Mouse (Mus musculus): ENCODE data around the gene Zcchc24.

Zcchc24 gene

GRCm38 (mm10) chr14:25747996-25748756, 20.7 kb downstream of the Zcchc24 start:
- no peak for DNase-seq (ENCODE audit: low read depth, low spot score)

- no peak for DNase-seq (ENCODE audit: low read depth, low spot score)
Measured at GRCm38 (mm10) chr14:25746971-25747945, 21.6 kb downstream of the Zcchc24 start.

- DNase-seq (ENCODE audit: low read depth, low spot score): no peak
Measured at GRCm38 (mm10) chr14:25746371-25746770, 22.5 kb downstream of the Zcchc24 start.

- DNase-seq (ENCODE audit: low read depth, low spot score): no peak
Measured at GRCm38 (mm10) chr14:25745365-25746184, 23.3 kb downstream of the Zcchc24 start.

GRCm38 (mm10) chr14:25742943-25743342, 25.9 kb downstream of the Zcchc24 start:
- no peak for DNase-seq (ENCODE audit: low read depth, low spot score)

GRCm38 (mm10) chr14:25741840-25742367, 26.9 kb downstream of the Zcchc24 start:
- no peak for DNase-seq (ENCODE audit: low read depth, low spot score)

GRCm38 (mm10) chr14:25741211-25741610, 27.6 kb downstream of the Zcchc24 start:
- DNase-seq (ENCODE audit: low read depth, low spot score): no peak

- DNase-seq (ENCODE audit: low read depth, low spot score): no peak
Measured at GRCm38 (mm10) chr14:25739957-25740565, 28.8 kb downstream of the Zcchc24 start.

- no peak for DNase-seq (ENCODE audit: low read depth, low spot score)
Measured at GRCm38 (mm10) chr14:25738591-25739001, 30.2 kb downstream of the Zcchc24 start.

GRCm38 (mm10) chr14:25736589-25736988, 32.2 kb downstream of the Zcchc24 start:
- no peak for DNase-seq (ENCODE audit: low read depth, low spot score)

- no peak for DNase-seq (ENCODE audit: low read depth, low spot score)
Measured at GRCm38 (mm10) chr14:25736140-25736539, 32.7 kb downstream of the Zcchc24 start.

GRCm38 (mm10) chr14:25734736-25735716, 33.8 kb downstream of the Zcchc24 start:
- no peak for DNase-seq (ENCODE audit: low read depth, low spot score)

- no peak for DNase-seq (ENCODE audit: low read depth, low spot score)
Measured at GRCm38 (mm10) chr14:25727149-25727510, 41.7 kb downstream of the Zcchc24 start.

- no peak for DNase-seq (ENCODE audit: low read depth, low spot score)
Measured at GRCm38 (mm10) chr14:25726226-25727148, 42.4 kb downstream of the Zcchc24 start.

GRCm38 (mm10) chr14:25725690-25726089, 43.1 kb downstream of the Zcchc24 start:
- DNase-seq (ENCODE audit: low read depth, low spot score): no peak

GRCm38 (mm10) chr14:25725032-25725497, 43.8 kb downstream of the Zcchc24 start:
- DNase-seq (ENCODE audit: low read depth, low spot score): no peak

GRCm38 (mm10) chr14:25720962-25721707, 47.7 kb downstream of the Zcchc24 start:
- DNase-seq (ENCODE audit: low read depth, low spot score): no peak

- DNase-seq (ENCODE audit: low read depth, low spot score): no peak
Measured at GRCm38 (mm10) chr14:25719371-25719770, 49.5 kb downstream of the Zcchc24 start.
